Mouse (Mus musculus) lung, postnatal 14 days (tissue): ENCODE measurements around the gene Cryaa.
"Not testable (repeated sequence)": the region's sequence is repeated elsewhere in the genome, so short reads cannot be mapped to it uniquely, and the experiment has no call there.

Experiments used
- DNase-seq: peaks from one replicate; pipeline ENCODE4 v3.0.0; 2021

The Cryaa gene

GRCm38 (mm10) chr17:31660661-31661250 lies 16.9 kb upstream of the Cryaa start:
- DNase-seq = no peak

- DNase-seq = no peak
Measured at GRCm38 (mm10) chr17:31662855-31663254, 14.8 kb upstream of the Cryaa start.

DNA sequence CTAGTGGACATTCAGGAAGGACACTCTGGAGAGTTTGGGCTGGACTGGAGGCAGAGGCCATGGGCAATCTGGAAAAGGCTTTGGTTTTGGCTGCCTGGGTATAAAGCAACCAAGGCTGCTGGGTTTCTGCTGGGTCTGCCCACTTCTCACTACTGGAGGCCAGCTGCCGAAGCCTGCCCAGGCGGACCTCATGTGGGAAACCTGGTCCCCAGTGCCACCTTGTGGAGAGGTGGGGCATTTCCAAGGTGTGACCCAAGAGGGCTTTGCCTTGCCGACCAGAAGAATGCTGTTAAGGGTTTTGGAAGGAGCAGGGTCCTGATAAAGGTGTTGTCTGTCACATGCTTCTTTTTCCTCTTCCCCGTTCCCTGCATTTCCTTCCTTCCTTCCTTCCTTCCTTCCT lies 12.8 kb upstream of the Cryaa start:
- DNase-seq = peak; percentile 88

- no peak for DNase-seq
Measured at GRCm38 (mm10) chr17:31668306-31668705, 9.3 kb upstream of the Cryaa start.

DNA sequence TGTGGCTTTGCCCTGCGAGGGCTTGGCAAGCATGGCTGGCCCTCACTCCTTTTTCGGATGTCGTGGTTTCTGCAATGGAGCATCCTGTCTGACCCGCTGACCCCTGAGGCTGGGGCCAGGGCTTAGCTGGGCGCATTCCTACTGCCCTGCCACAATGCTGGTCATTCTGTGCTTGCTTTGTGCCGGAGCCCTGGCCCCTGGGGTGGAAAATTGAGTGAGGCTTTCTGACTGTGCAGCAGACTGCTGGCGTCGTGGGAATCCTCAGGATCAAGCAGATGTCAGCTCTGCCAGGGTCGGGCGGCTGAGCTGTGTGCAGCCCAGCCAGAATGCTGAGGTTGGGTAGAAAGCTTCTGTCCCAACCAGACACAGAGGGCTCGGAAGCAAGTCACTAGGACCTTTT lies 7.4 kb upstream of the Cryaa start:
- no peak for DNase-seq

DNA sequence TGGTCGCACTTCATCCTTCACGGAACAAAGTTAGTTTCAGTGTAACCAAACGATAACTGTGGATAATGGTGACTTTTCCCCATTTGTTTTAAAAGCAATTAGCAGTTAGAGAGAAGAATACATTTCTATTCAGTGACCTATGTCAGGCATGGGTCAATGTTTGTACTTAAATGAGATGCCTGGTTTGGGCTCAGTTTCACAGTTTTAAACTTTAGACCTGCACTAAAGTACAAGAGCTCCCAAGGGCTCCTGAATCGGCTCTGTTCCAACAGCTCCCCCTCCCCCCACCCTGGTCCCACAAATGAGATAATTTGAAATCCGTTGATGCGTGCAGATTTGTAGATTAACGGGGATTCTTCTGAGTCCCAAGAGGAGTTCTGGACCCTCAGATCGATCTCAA lies 5.9 kb upstream of the Cryaa start:
- DNase-seq = no peak

GRCm38 (mm10) chr17:31672279-31672678 lies 5.3 kb upstream of the Cryaa start:
- DNase-seq = no peak

DNA sequence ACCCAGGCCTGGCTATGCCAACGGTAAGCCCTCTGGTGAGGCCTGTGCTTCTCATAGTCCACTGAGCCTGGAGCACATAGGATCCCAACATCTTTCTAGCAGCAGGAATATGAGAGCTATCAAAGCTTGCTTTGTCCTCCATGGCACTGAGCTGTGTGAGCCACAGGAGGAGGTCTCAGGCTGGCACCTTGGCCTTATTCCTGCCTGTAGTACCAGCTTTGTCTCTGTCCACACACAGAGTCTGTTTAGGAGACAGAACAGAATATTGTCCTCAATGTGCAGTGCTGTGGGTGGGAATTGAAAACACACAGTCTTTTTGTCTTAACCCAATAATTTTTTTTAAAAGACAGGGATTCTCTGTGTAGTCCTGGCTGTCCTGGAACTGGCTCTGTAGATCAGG lies 3.2 kb upstream of the Cryaa start:
- DNase-seq = no peak

DNA sequence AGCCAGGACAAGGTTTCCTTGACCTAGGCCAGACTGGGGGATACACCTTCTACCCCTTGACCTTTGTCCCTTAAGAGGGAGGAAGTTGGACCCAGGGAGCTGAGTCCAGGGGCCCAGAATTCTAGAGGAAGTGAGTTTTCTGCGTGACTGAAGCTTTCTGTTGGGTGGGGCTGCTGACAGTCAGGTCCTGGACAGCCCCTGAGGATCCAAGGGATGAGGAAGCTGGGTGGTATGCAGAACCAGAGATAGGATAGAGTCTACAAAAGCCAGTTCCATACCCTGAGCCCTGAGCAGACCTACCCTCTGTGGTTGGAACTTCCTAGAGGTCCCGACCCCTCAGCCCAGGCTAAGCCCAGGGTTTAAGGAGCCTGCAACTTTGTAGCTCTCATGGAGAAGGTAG lies 2.8 kb downstream of the Cryaa start:
- no peak for DNase-seq

- DNase-seq = peak; percentile 90
Measured at GRCm38 (mm10) chr17:31685514-31686224, 8.1 kb downstream of the Cryaa start.

- peak; percentile 19 for DNase-seq
Measured at GRCm38 (mm10) chr17:31686225-31686564, 8.6 kb downstream of the Cryaa start.

GRCm38 (mm10) chr17:31688112-31688511 lies 10.5 kb downstream of the Cryaa start:
- no peak for DNase-seq

GRCm38 (mm10) chr17:31689606-31690005 lies 12.0 kb downstream of the Cryaa start:
- DNase-seq = no peak

- no peak for DNase-seq
Measured at GRCm38 (mm10) chr17:31692918-31693317, 15.3 kb downstream of the Cryaa start.

- peak; percentile 88 for DNase-seq
Measured at GRCm38 (mm10) chr17:31693330-31694022, 15.9 kb downstream of the Cryaa start.

DNA sequence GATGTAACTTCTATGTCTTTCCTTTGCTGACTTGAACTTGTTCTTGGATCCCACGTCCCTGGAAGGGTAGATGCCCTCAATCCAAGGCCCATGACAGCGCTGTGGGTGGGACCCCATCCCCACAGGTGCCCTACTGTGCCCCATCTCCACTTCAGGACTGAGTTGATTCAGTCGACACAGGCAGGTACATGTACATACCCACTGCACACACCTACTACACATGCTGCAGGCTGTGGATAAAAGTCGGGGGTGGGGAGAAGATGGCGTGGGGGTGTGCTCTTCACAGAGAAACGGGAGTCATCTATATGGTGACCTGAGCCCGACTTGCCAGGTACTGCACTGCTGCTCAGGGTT lies 16.4 kb downstream of the Cryaa start:
- no peak for DNase-seq

GRCm38 (mm10) chr17:31694949-31695348 lies 17.3 kb downstream of the Cryaa start:
- DNase-seq = no peak

DNA sequence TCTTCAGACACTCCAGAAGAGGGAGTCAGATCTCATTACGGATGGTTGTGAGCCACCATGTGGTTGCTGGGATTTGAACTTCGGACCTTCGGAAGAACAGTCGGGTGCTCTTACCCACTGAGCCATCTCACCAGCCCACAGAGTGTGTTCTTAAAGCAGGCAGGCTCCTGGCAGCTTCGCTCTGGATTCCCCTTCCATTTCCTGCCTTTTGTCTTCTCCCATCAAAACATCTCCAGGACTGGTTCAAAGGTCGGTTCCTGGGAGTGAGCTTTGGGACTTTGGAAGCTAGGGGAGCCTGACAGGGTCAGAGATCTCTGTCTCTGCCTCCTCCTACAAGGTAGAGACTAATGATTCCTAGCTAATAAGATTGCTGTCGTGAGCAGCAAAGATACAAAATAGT lies 17.7 kb downstream of the Cryaa start:
- DNase-seq = not testable (repeated sequence)

GRCm38 (mm10) chr17:31698347-31698746 lies 20.7 kb downstream of the Cryaa start:
- no peak for DNase-seq

DNA sequence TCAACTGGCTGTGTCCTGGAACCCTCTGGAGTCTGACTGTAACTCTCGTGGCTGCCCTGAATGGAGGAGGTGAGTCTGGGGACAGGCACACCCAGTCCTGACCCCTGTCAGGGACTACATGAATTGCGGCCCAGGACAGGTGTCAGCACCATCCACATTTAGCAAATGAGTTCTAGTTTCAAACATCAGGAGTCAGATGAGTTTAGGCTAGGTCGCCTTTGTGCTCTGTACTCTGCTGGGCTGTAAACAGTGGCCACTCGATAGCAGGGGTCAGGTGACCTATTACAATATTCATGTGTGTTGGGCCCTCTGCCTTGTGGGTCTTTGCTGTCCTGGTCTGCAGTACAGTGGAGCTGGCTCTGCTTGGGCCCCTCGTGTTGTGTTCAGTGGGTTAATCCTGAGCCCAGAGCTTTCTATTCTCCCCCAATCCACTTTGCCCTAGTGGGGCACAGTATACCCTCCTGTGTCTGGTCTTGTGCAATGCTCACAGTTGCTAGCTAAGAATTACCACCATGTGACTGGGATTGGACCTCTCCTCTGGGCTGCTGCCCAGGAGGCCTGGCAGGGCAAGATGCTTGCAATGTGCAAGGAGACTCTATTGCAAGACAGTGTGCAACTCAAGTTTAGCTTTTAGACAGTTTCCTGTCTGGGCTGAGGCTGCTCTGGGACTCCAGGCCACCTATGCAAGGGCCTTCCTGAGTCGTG lies 25.8 kb downstream of the Cryaa start:
- DNase-seq = peak; percentile 55

DNA sequence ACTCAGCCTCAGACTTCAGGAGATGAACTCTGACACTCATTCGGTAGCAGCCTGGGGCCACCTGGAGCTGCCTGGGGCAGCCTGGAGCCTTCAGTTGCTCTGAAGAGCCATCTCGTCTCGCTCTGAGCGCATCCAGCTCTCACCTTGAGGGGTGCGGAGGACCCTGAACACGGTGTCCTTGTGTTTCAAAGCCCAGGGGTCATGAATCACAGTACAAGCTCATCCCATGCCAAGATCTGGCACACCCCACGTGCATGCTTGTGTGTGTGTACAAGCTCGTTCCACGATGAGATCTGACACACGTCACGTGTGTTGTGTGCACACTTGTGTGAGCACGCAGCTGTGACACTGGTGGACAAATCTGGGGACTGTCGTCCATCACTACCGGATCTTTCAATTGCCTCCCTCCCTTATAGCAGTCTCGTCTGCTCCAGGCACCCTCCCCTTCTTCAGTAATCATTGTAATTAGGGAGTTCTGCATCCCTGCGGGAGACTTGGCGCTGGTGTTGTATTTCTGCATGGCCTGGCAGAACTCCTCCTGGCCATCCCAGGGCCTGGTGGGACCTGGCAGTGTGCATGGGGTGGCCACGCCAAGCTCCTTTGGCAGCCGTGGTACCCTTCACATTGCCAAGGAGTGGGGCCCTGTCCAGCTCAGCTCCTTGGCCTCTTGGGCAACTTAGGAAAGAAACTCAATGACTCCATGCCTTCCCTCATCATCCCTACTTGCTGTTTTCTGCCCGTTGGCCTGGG lies 27.8 kb downstream of the Cryaa start:
- DNase-seq = no peak

DNA sequence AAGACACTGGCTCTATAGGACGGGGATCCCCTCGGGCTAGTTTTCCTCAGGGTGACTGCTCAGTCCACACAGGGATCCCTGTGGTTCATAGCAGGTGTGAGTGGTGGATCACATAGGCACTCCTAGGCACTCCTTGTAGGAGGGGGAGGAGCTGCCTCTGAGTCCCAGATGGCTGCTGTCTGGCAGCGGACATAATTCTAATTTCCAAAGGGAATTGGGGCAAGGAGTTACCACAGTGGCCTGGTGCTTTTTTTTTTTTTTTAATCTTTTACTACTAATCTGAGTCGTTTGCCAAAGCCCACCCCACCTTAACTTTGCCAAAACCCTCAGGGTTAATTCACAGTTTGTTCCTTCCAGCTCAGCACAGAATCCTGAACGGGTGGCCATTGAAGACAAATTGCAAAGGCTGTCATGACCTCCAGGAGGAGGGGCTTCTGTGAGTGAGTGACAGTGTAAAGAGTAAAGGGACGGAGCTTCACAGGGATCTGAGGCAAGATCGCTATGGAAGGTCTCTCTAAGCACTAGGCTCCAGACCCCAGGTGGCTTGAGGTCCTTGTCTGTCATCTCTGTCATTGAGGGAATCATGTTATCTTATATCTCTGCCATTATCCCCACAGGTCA lies 31.6 kb downstream of the Cryaa start:
- no peak for DNase-seq

DNA sequence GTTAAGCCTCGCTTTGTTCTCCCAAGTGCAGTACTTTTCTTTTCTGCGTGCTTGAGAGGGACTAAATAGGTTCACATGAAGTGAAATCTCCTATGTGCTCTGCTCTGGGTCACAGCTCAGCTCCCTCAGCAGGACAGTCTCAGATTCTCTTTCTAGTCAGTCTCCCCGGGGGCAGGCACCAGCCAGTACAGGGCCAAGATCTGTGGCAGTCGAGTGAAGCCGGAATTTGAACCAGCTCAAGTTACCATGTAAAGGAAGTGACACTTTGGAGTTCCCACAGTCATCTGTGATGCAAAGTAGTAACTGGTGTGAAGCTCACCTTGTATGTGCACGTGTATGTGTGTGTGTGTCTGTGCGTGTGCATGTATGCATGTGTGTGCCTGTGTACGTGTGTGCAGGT lies 32.8 kb downstream of the Cryaa start:
- DNase-seq = no peak
